Mouse (Mus musculus) cerebellum, adult 11 months (tissue): ENCODE data around the gene Susd6.
"Not testable (repeated sequence)": the region's sequence is repeated elsewhere in the genome, so short reads cannot be mapped to it uniquely, and the experiment has no call there.

Experiments
- DNase-seq: peaks from one replicate; pipeline ENCODE4 v3.0.0; 2022

Gene Susd6

DNA sequence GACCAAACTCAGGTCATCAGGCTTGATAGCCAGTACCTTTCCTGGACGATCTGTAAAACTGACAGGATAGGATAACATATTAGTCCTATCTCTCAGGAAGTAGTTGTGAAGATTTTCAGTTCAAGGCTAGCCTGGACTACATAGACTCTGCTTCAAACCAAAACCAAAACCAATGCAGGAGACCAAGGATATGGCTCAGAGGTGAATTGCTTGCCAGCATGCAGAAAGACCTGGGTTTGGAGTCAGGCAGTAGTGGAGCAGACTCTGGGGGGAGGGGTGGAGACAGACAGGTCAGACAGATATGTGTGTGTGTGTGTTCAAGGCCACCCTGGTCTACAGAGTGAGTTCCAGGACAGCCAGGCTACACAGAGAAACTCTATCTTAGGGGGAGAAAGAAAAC, 3.7 kb upstream of the Susd6 start:
- DNase-seq: no peak

DNA sequence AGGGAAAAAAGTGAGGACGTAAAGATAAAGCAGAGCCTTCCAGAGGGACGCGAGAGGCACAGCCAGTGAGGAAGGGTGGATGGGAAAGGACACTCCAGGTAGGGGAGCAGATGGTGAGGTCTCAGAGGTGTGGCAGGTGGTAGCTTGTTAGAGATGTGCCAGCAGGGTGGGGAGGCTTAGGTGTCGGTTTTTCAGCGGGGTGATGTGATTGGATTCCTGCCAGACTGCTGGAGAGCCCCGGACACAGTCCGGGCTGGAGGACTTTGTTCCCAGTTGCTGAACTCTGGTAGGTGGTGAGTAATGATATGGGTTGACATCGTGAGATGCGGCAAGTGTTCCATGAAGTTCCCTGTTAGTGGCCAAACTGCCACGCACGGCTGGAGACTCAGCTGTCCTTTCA, 2.7 kb upstream of the Susd6 start:
- DNase-seq: peak; percentile 57

DNA sequence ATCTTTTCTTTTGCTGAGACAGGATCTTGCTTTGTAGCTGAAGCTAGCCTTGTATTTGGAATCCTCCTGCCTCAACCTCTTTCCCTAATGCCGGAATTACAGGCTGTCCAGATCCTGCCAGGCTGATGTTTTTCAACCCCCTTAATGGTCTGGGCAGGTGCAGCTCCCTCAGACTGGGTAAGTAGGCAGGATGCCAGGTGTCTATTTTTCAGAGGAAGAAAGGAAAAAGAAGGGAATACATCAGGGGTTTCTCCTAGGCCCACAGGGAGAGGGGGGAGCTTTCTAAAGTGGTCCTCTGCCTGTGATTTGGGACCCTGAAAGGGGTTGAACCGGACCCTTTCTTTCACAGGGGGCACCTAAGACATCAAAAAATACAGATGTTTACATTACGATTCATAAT, 2.1 kb upstream of the Susd6 start:
- no peak for DNase-seq

DNA sequence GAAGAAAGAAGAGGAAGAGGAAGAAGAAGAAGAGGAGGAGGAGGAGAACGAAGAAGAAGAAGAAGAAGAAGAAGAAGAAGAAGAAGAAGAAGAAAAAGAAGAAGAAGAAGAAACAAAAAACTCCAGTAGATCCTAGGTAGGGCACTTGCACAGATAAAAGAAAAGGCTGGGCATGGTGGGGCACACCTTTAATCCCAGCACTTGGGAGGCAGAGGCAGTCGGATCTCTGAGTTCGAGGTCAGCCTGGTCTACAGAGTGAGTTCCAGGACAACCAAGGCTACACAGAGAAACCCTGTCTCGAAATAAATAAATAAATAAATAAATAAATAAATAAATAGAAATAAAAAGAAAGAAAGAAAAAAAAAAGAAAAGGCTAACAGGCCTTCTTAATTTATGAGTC, 1.0 kb upstream of the Susd6 start:
- not testable (repeated sequence) for DNase-seq

DNA sequence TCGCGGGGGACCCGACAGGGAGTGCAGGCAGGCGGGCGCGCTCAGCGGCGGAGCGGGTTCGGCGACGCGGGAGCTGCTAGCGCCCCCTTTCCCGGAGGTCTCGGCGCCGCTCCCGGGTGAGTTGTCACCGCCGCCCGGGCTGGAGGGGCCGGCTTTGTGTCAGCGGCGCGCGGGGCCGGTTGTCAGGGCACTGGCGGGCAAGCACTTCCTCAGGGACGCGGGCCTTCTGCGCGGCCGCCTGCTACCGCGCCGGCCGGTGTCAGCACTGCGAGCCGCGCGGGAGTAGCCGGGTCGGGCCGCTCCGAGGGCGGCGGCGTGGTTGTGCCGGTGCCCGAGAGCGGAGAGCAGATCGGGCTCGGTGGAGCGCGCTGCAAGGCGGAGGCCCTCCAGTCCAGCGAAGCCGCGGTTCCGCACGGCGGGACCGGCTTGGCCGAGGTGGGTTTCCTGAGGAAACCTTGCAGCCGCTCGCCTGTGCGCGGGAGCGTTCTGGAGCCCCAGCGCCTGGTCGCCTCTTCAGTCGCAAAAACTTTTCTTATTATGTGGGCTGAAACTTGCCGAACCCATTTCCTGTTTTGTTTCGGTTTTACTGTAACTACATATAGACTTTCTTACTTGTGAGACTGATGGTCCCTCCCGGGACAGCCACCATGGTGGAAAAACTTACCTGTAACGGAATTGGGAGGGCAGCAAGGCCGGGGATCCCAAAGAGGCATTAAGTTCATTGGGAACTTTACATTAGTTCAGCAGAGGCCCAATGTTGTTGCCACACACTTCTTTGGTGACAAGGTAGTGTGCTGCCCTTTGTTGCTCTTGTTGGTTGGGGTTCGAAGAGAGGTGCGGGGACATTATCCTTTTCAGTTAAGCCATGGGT, 625 bp downstream of the Susd6 start:
- DNase-seq: no peak

DNA sequence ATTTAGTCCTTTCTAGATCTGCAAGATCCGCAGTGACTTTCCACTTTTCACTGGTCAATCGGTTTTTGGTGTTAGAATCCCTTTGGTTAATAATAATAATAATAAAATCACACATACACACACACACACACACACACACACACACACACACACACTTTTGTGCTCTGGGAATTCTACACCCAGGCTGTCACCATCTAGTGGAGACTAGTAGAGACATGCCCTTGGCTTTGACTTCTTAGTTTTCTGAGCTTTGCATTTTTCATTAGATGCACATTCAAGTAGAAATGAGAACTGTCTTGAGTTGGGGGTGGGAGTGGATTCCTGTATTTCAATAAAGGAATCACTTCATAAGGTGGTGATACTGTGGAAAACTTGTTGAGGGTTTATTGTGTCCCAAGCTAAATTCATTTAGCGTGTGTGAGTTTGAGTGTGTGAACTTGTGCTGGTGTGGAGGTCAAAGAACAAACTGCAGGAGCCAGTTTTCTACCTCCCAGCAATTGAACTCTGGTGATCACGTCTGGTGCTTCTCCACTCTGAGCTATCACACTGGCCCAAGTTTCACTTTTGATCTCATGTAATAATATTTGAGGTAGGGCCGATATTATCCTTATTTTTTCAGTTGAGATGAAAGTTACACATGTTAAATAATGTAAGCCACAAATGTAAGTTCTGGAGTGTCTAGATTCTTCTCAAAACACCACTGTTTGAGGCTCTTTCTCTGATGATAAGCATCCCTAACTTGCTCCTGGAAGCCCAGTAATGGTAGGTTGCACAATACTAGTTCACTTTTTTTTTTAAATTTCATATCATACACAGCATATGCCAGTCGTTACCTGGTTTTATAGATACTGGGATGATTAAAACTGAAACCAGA, 1.5 kb downstream of the Susd6 start:
- DNase-seq: no peak

DNA sequence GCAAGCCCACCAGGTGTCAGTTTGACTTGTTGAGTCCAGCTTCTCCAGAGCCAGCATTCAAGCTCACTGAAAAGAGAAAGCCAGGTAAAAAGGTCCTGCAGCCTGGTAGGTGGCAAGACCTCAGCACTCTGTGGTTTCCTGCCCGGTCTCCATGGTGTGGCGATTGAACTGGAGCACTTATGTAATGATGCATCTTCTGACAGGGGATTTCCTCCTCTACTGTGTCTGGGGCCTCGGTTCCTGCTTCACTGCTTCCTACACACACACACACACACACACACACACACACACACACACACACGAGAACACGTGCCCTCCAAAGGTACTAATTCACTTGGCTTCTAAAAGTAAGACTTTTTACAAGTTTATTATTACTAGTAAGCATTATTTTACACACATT, 2.6 kb downstream of the Susd6 start:
- DNase-seq: peak; percentile 47

DNA sequence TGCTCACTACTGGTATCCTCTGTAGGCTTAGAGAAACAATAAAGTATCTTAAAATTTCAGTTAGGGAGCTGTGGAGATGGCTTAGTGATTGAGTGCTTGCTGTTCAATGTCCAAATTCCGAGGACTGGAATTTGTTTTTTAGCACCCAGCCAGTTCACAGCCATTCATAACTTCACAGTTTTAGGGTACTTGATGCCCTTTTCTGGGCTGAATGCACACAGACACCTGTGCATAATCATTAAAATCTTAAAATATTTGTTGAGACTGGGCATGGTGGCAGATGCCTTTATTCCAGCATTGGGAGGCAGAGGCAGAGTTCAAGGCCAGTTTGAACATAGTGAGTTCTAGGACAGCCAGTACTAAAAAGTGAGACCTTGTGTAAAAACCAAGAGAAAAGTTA, 3.2 kb downstream of the Susd6 start:
- DNase-seq: no peak

DNA sequence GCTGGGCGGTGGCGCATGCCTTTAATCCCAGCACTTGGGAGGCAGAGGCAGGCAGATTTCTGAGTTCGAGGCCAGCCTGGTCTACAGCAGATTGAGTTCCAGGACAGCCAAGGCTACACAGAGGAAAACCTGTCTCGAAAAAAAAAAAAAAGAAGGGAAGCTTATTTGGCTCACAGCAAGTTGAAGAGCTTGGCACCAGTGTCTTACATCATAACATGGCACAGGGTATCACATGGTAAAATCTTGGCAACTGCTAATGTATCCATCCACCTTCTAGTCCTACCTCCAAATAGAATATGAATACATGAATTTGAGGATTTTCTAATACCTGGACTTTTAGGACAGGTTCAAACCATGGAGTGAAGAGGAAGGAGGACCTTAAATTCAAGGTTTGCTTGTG, 4.2 kb downstream of the Susd6 start:
- DNase-seq: no peak

DNA sequence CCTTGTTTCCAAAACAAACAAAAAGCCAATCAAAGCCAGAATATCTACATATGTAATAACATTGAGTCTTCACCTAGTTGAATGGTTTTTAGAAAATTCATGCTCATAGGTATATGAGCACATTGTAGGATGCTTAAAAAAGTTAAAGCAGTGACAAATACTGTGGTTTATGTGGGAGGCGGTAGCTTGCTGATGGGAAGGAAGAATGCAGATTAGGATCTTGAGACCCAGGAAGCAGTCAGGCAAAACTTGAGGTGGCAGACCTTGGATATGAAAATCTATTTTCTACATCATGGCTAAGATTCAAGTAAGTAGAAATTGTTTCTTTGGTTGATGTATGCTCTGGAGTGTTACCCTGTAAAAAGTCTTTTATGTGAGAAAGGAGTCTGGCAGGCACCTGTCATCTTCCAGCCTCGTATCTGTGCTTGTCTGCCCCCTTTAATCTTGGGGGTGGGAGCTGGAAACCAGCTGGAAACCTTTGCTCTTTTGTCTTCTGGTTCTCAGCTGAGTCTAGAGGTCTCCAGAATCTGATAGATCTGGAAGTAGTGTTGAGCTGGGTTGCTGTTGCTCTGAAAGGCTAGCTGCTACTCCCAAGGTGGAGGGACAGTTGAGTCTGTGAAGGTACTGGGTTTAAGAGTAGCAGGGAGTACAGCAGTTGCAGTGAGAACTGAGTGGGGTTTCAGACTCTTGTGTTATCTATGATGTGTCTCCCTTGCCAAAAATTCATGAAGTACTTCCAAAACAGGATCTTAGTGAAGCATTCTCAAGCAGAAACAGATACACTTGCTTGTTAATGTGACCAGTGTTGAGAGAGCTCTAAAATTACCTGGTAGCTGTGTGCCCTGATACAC, 4.8 kb downstream of the Susd6 start:
- DNase-seq: no peak

DNA sequence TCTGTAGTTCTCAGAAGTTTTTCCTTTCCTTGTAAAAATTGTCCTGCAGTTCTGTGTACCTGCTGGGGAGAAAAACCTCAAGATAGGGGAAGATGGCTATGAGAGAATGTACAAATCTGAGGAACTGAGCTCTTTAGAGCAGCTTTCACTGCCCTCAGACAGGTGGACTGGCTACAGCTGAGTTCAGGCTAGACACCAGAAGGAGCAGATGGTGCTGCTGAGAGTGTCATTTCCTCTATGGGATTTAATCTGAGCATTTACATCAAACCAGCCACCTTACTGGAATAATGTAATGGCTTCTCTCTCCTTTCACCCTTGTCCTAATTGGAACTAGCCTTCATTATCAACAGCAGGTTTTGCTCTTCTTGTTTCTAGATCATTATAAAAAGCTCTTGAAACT, 8.0 kb downstream of the Susd6 start:
- DNase-seq: peak; percentile 75

DNA sequence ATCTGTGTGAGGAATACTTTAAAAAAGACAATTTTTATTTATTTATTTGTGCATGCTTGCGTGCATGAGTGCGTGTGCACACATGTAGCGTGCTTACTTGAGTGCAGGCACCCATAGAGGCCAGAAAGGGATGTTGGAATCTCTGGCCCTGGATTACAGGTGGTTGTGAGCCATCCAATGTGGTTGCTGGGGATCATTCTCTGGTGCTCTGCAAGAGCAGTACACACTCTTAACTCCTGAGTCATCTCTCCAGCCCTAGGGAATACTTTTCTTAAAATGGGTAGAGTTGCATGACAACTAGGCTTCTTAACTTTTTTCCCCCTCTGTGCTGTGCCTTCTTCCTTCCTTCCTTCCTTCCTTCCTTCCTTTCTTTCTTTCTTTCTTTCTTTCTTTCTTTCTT, 9.8 kb downstream of the Susd6 start:
- no peak for DNase-seq

DNA sequence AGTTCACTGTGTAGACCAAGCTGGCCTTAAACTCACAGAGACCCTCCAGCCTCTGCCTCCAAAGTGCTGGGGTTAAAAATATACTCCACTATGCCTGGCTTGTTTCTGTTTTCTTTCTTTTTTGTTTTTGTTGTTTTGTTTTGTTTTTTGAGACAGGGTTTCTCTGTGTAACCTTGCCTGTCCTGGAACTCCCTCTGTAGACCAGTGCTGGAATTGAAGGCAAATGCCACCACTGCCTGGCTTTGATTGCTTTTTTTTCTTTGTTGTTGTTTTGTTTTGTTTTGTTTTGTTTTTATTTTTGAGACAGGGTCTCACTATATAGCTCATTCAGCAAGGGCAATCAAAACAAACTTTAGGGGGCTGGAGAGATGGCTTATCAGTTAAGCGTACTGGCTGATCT, 11.1 kb downstream of the Susd6 start:
- no peak for DNase-seq

DNA sequence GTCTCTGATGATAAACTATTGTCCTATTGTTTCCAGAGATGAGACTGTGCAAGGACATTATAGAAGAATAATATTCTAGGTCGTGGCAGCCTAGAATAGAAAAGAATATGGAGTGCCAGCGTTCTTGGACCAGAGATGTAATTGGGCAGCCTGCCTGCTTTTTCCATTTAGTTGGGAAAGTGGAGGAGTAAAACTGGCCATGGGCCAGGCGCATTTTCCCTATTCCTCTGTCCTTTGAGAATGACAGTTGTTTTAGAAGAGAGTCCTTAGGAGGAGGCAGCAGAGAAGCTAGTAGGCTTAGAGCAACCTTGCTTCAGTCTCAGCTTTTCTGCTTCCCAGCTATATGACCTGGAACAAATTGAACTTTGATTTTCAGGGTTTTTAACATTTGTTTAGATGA, 13.6 kb downstream of the Susd6 start:
- peak; percentile 75 for DNase-seq

DNA sequence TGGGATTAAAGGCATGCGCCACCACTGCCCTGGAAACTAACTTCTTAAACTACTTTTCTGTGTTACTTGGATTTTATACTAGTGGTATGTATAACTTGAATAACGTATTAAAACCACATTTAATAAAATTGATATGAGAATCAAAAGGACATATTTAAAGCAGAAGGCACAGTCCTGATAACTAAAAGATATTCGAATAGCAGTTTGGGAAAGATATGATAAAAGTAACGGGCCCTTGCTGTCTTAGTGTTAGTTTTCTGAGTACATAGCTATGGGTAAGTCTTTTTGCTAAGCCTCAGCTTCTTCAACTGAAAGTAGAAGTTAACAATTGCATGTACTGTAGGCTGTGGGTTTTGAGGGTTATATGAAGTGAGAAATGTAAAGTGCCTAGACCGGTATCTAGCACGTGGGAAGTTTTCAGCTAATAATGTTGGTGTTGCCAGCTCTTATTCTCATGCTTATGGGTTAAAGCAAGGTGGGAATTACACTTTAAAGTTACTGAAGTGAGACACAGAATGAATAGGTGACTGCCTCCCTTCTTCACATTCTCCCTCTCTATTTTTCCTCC, 14.6 kb downstream of the Susd6 start:
- no peak for DNase-seq

DNA sequence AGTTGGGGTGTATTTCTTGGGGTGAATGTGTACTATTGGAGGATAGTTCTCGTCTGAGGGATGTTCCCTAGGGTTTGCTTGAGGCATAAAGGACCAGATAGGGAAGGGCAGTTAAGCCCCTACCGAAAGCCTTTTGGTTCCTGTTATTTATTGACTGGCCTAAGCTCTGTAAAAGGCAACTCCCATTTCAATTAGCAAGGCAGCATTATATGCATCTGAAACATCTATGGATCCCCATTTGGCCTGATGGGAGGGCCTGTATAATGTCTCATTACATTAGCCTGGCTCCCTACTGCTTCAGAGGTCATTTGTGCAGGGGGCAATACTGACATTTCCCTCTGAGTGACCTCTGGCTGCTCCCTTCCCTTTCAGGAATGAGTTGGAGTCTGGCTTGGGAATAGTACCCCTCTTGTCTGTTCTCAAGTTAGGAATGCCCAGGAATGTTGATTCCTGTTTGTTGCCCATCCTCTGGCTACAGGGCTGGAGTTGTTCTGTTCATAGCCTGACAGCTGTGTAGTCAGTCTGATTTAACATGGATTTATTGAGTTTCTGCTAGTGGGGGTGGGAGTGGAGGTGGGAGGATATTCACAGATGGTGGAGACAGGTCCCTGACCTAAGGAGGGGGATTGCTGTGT, 17.3 kb downstream of the Susd6 start:
- DNase-seq: no peak

DNA sequence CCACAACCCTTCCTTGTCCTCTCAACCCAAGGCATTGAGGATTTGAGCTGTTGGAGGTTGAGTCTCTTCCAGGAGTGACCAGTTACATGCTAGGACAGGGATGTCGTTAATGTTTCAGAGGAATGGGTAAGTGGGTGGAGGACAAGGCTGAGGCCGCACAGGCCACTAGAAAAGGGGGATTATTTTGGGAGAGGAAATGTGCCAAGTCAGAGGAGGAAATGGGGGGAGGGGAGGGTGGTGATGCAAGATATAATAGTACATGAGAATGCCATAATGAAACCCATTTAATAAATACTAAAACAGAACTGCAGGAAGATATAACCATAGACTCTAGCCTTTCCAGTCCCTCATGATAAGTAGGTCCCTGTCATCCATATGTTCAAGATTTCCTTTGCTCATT, 19.7 kb downstream of the Susd6 start:
- DNase-seq: no peak

DNA sequence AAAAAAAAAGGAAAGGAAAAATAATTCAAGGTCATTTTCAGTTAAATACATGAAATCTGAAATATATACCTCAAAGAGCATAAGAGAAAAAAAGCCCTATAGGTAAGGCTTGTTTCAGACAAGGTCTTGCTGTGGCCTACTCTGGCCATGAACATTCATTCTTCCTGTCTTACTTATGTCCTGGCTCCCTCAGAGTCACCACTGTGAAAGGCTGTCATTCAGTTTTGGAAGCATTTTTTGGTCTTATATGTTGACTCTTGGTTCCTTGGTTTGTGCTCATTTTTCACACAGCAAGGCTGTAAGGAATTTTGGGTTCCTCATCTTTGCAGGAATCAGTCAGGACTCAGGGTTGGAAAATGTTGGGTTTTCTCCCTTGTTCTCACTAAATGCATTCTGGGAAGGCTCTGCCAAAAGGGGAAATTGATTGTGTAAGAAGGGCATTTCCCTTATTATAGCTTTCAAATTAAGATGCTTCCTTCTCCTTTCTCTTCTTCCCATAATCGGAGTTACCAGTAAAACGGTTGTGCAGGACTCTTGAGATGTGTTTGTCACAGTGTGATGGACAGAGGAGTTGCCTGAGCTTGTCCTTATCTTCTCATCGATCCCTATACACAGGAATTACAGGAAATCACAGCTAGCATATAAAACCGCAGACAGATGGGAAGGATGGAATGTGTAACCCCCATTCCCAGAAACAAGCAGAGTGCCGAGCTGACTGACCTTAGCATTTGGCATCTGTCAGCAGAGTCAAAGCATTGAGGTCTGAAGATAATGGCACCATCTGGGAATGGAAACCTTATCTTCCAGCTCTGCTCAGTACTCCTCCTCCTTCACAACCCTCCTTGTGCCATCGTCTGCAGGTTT, 21.6 kb downstream of the Susd6 start:
- DNase-seq: no peak

DNA sequence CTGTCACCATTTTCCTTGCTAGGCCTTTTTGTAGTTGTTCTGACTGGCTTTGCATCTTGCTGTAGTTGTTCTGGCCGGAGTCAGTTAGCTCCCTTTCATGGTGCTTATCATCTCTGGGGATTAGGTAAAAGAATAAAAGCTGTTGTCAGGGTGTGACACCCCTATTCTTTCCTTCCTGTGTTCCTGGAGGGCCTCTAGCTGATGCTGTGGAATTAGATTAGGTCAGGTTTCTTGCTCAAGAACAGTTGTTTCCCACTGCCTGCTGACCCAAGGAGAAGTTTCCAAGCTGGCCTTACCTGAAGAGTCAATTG, 22.2 kb downstream of the Susd6 start:
- no peak for DNase-seq

DNA sequence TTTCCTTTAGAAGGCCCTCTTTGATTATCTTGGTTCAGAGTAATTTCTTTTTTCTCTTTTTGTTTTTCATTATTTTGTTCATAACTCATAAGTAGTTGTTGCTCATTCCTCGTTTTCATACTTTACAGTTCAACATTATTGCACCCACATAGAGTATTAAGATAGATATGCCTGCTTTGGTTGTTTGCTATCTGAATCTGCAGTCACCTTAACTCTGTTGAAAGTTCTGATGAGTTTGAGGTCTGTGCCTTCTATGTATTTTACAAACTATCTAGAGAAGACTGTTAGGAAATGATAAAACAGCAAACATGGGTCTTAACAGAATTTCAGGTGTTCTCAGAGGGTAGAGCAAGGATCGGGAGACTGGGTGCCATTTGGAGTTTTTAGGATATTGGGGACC, 23.1 kb downstream of the Susd6 start:
- no peak for DNase-seq

DNA sequence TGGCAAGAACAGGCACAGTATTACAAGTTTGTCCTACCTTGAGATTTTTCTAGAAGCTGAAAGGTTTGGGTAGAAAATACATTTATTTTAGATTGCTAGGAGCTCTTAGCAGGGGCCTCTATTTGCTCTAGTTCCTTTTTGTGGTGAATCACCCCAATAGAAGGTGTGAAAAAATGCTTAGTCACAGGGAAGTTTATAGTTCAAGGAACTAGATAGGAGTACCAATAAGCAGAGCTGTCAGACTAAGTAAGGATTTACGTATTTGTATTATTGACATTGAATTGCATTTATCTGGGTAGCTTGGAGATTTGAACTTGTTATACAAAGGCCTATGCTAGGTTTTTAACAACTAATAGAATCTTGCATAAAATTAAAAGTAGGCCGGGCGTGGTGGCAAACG, 23.6 kb downstream of the Susd6 start:
- no peak for DNase-seq

DNA sequence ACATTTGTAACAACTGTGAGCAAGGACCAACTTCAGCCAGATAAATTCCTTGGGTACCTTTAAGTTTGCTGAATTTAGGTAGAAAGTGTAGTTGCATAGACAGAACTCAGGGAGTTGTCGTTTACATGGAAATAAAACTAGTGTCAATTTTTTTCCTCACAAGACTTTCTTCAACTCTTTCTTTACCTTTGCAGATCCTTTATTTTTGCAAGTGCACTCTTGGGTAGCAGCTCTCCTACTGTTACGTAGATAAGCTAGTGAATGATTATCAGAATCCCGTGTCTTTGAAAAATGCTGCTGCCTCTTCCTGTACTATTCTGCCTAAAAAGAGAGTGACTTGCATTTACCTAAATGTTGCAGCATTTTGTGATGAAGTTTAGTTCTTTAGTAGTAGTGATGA, 24.2 kb downstream of the Susd6 start:
- no peak for DNase-seq
